Mouse (Mus musculus): ENCODE measurements around the gene Galm. TPM values are rescaled to one million over a fixed set of nuclear protein-coding genes. Genes with fewer than 3 reads are reported as not detected.

The Galm gene
- 47.0 and 47.8 TPM in 2 replicates for polyA plus RNA-seq (2015; fragmentation: Nextera tagmentation; extraction: Ambion mirVana)

- Histone ChIP-seq H3K36me3 (replicated peaks; ENCODE audit: insufficient read depth, low read length) (no peaks in the 10 kb centered on the region), H3K27me3 (ENCODE audit: insufficient read depth, low read length) (no peaks in the 10 kb centered on the region), H3K4me2 (ENCODE audit: low read depth, low read length) (peak within 1 kb of the TSS; percentile 81), H3K4me1 (ENCODE audit: insufficient read depth) (peaks cover 9% of the 10 kb centered on the region), H3K9me3 (ENCODE audit: low read length) (no peaks in the 10 kb centered on the region), H3K4me3 (ENCODE audit: low read depth, low read length) (peak within 1 kb of the TSS; percentile 56), H3K27ac (ENCODE audit: low read depth) (peak within 1 kb of the TSS; percentile 91), H3K9ac (replicated peaks) (peak within 1 kb of the TSS; percentile 72)
- WGBS (ENCODE audit: insufficient replicate concordance): 5% methylated on average over 30 of the region's 30 CpGs
- peak; percentile 80 for ATAC-seq
- no peak for TF ChIP-seq EP300 (IDR thresholded peaks at IDR 0.05; ENCODE audit: low read depth)
- no peak for TF ChIP-seq CTCF (IDR thresholded peaks at IDR 0.05; ENCODE audit: low read depth)
- peak; percentile 72 for DNase-seq
Measured at GRCm38 (mm10) chr17:80127331-80128251, at the start of gene Galm. Gene Galm (plus strand): TSS chr17:80127471.

- ATAC-seq (no peak), DNase-seq (no peak)
- TF ChIP-seq EP300 (IDR thresholded peaks at IDR 0.05; ENCODE audit: low read depth) (no peak), CTCF (IDR thresholded peaks at IDR 0.05; ENCODE audit: low read depth) (no peak)
- H3K4me1 ChIP-seq (ENCODE audit: insufficient read depth): no peaks in the 10 kb centered on the region
- no peaks in the 10 kb centered on the region for H3K27me3 ChIP-seq (ENCODE audit: insufficient read depth, low read length)
- no peak overlapping the region for H3K9ac ChIP-seq (replicated peaks)
- no peak overlapping the region for H3K4me3 ChIP-seq (ENCODE audit: low read depth, low read length)
- H3K9me3 ChIP-seq (ENCODE audit: low read length): no peaks in the 10 kb centered on the region
- no peak overlapping the region for H3K27ac ChIP-seq (ENCODE audit: low read depth)
- H3K36me3 ChIP-seq (replicated peaks; ENCODE audit: insufficient read depth, low read length): no peaks in the 10 kb centered on the region
- H3K4me2 ChIP-seq (ENCODE audit: low read depth, low read length): no peak overlapping the region
- 84% methylated on average over 4 of the region's 4 CpGs for WGBS (ENCODE audit: insufficient replicate concordance)
Measured at GRCm38 (mm10) chr17:80078726-80079125, 48.5 kb upstream of the Galm start.

DNA sequence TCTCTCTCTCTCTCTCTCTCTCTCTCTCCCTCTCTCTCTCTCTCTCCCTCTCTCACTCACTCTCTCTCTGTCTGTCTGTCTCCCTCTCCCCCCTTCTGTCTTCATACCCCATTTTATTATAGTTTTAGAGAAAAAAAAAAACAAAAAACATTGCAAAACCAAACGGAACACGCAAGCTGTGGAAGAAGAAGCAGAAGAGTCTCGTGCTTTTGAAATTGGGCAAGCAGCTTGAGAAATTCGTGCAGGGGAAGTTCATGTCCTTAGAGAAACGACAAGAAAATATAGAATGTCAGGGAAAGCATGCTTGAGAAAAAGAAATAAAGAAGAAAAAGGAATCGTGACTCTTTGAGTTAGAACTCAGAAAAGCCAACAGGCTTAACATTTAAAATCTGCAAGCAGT lies 44.0 kb upstream of the Galm start:
- Histone ChIP-seq H3K9me3 (ENCODE audit: low read length) (no peaks in the 10 kb centered on the region), H3K9ac (replicated peaks) (no peak overlapping the region), H3K36me3 (replicated peaks; ENCODE audit: insufficient read depth, low read length) (no peaks in the 10 kb centered on the region), H3K27me3 (ENCODE audit: insufficient read depth, low read length) (no peaks in the 10 kb centered on the region), H3K4me3 (ENCODE audit: low read depth, low read length) (no peak overlapping the region), H3K4me2 (ENCODE audit: low read depth, low read length) (0 out of 2 replicates have a peak overlapping the region, but pooled peaks have one; percentile 16), H3K4me1 (ENCODE audit: insufficient read depth) (0 out of 2 replicates have a peak, but pooled peaks cover 4% of the 10 kb centered on the region), H3K27ac (ENCODE audit: low read depth) (peak overlapping the region; percentile 49; the same call in 1 of the 2 replicates)
- TF ChIP-seq EP300 (IDR thresholded peaks at IDR 0.05; ENCODE audit: low read depth) (no peak), CTCF (IDR thresholded peaks at IDR 0.05; ENCODE audit: low read depth) (no peak)
- ATAC-seq: no peak
- WGBS (ENCODE audit: insufficient replicate concordance): 50% methylated on average over 6 of the region's 6 CpGs
- DNase-seq: no peak

DNA sequence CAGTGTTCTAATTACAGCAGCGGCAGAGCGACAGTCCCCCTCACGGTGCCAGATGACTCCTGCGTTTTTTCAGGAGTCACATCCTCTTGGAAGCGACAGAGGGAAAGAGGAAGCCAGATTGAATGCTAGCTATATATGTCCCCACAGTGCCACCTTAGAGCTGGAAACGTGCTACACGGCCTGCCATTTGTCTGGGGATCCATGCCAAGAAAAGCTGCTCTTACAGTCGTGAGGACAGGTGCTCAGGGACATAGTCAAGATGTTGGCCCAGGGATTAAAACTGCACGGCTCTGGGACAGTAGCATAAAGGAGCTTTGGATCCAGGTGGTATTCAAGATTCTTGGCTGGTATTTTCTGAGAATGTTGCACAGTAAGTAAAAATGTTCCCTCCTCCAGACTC lies 42.8 kb upstream of the Galm start:
- ATAC-seq (no peak), DNase-seq (no peak)
- TF ChIP-seq EP300 (IDR thresholded peaks at IDR 0.05; ENCODE audit: low read depth) (no peak), CTCF (IDR thresholded peaks at IDR 0.05; ENCODE audit: low read depth) (no peak)
- Histone ChIP-seq H3K36me3 (replicated peaks; ENCODE audit: insufficient read depth, low read length) (no peaks in the 10 kb centered on the region), H3K27me3 (ENCODE audit: insufficient read depth, low read length) (no peaks in the 10 kb centered on the region), H3K27ac (ENCODE audit: low read depth) (no peak overlapping the region), H3K4me3 (ENCODE audit: low read depth, low read length) (no peak overlapping the region), H3K4me1 (ENCODE audit: insufficient read depth) (0 out of 2 replicates have a peak, but pooled peaks cover 4% of the 10 kb centered on the region), H3K9me3 (ENCODE audit: low read length) (no peaks in the 10 kb centered on the region), H3K4me2 (ENCODE audit: low read depth, low read length) (no peak overlapping the region), H3K9ac (replicated peaks) (no peak overlapping the region)
- WGBS (ENCODE audit: insufficient replicate concordance): 62% methylated on average over 9 of the region's 9 CpGs

DNA sequence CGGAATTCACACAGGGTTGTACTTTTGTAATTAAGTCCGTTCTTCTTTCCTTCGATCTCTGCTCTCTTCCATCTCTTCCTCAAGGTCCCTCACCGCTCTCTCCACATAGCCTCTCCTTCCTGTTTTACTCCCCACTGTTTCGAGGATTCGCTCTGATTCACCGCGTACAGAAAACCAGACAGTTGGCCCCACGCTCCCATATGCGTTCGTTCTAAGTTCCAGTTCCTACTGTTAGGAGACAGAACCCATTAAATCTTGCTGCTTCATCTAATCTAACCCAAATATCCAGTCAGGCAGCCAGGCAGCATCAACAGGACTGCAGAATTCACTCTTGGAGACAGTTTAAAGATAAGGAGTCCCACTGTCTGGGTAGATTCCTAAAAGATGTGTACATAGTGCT lies 40.7 kb upstream of the Galm start:
- no peak for TF ChIP-seq EP300 (IDR thresholded peaks at IDR 0.05; ENCODE audit: low read depth)
- TF ChIP-seq CTCF (IDR thresholded peaks at IDR 0.05; ENCODE audit: low read depth): no peak
- H3K36me3 ChIP-seq (replicated peaks; ENCODE audit: insufficient read depth, low read length): no peaks in the 10 kb centered on the region
- no peak overlapping the region for H3K4me3 ChIP-seq (ENCODE audit: low read depth, low read length)
- no peaks in the 10 kb centered on the region for H3K27me3 ChIP-seq (ENCODE audit: insufficient read depth, low read length)
- WGBS (ENCODE audit: insufficient replicate concordance): 80% methylated on average over 11 of the region's 11 CpGs
- no peak overlapping the region for H3K27ac ChIP-seq (ENCODE audit: low read depth)
- H3K9ac ChIP-seq (replicated peaks): no peak overlapping the region
- ATAC-seq (no peak), DNase-seq (no peak)
- H3K9me3 ChIP-seq (ENCODE audit: low read length): no peaks in the 10 kb centered on the region
- H3K4me1 ChIP-seq (ENCODE audit: insufficient read depth): 0 out of 2 replicates have a peak, but pooled peaks cover 4% of the 10 kb centered on the region
- H3K4me2 ChIP-seq (ENCODE audit: low read depth, low read length): no peak overlapping the region

DNA sequence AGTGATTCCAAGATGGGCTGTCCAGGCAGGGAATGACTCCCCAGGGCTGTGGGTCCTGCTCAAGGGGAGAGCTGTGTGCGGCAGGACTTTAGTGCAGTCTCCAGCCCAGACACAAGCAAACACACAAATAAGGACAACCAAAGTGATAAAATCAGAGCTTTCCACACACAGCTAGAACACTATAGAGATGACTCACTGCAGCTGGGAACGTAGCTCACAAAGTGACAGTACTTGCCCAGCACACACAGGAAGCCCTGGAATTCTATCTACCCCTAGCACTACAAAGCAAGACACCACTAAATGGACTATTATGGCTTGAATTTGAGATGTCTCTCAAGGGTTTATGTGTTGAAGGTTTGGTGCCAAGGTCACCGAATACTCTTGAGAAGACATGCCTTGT lies 39.1 kb upstream of the Galm start:
- no peaks in the 10 kb centered on the region for H3K36me3 ChIP-seq (replicated peaks; ENCODE audit: insufficient read depth, low read length)
- WGBS (ENCODE audit: insufficient replicate concordance): 80% methylated on average over 3 of the region's 3 CpGs
- TF ChIP-seq CTCF (IDR thresholded peaks at IDR 0.05; ENCODE audit: low read depth) (no peak), EP300 (IDR thresholded peaks at IDR 0.05; ENCODE audit: low read depth) (no peak)

More for the DNA sequence above, 39.1 kb upstream of the Galm start:
- ATAC-seq: no peak
- no peak overlapping the region for H3K27ac ChIP-seq (ENCODE audit: low read depth)
- H3K9ac ChIP-seq (replicated peaks): no peak overlapping the region
- 0 out of 2 replicates have a peak, but pooled peaks cover 4% of the 10 kb centered on the region for H3K4me1 ChIP-seq (ENCODE audit: insufficient read depth)
- no peaks in the 10 kb centered on the region for H3K27me3 ChIP-seq (ENCODE audit: insufficient read depth, low read length)
- H3K4me3 ChIP-seq (ENCODE audit: low read depth, low read length): no peak overlapping the region
- H3K4me2 ChIP-seq (ENCODE audit: low read depth, low read length): no peak overlapping the region
- DNase-seq: no peak
- no peaks in the 10 kb centered on the region for H3K9me3 ChIP-seq (ENCODE audit: low read length)
